Mouse (Mus musculus) c-Kit-positive CD71-positive TER-119-negative erythroid progenitor cells, embryonic 14.5 days (primary cell): ENCODE data around the gene Ccnf.

ENCODE experiments used
- DNase-seq: peaks from one replicate; pipeline ENCODE4 v3.0.0-alpha.2; 2013; ENCODE audit warnings: low read depth

The Ccnf gene

DNA sequence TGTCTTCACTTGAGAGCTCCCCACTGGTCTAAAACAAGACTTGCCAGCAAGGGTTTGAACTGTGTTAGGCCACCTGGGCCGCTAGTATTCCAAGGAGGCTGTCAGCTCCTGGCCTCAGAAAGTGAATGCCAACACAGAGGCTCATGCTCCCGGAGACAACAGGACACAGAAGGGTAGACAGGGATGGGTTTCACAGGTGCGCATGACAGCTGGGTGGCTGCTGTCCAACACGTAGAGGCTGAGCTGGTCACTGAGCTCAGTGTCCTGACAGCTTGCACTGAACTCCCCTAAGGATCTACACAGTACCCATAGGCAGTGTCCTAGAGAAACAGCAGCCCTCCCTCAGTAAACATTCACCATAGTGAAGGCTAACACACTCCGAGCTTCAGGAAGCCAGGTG is 27.8 kb downstream of the Ccnf start:
- no peak for DNase-seq

DNA sequence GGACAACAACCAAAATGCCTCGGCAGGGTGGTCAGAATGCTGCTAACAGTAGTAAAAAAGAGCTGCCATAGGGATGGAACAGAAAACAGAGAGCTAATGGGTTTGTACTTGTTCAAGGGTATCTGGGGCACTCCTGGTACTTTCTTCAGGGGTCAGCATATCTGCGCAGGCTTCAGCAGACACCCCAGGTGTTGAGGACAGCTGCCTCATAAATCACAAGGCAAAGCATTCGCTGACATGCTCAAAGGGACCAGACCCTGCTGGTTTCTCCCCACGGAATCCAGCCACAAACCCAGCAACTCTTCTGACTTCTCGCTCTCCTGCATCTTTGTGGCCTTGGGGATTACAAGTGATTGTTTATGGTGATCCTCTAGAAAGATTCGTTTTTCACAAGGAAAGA is 28.6 kb downstream of the Ccnf start:
- no peak for DNase-seq

- peak; percentile 92 for DNase-seq
These were observed 30.6 kb downstream of the Ccnf start, which contains the start of gene Tedc2 for GRCm38 (mm10) chr17:24220435-24221411. TSS of gene Tedc2 (minus strand) at chr17:24220851.

GRCm38 (mm10) chr17:24216836-24217235 is 34.4 kb downstream of the Ccnf start:
- DNase-seq: no peak

- no peak for DNase-seq
These were observed 38.1 kb downstream of the Ccnf start for GRCm38 (mm10) chr17:24213186-24213585.

DNA sequence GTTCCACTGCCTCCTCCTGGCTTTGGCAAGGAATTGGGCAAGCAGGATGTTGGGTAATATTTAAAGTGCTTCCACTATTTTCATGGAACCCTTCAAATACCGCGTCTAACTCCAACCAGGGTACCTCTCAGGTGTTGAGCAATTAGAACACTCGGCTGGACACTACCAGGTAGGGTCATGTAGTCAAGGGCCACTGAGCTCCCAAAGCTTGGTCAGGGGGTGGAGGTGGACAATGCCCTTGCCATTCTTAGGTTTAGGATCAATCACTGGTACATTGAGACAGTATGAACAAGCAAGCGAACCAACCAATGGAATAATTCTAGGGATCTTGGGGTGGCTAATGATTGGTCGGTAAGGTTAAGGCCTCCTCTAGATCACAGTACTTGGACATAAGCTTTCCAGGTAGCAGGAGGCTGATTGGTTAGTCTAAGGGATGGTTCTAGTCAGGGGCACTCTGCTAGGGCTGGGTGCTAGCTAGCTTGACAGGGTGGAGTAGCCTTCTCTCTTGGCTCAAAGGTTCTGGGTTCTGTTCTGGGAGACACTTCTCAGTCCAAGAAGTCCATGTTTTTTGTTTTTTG is 38.8 kb downstream of the Ccnf start:
- no peak for DNase-seq

DNA sequence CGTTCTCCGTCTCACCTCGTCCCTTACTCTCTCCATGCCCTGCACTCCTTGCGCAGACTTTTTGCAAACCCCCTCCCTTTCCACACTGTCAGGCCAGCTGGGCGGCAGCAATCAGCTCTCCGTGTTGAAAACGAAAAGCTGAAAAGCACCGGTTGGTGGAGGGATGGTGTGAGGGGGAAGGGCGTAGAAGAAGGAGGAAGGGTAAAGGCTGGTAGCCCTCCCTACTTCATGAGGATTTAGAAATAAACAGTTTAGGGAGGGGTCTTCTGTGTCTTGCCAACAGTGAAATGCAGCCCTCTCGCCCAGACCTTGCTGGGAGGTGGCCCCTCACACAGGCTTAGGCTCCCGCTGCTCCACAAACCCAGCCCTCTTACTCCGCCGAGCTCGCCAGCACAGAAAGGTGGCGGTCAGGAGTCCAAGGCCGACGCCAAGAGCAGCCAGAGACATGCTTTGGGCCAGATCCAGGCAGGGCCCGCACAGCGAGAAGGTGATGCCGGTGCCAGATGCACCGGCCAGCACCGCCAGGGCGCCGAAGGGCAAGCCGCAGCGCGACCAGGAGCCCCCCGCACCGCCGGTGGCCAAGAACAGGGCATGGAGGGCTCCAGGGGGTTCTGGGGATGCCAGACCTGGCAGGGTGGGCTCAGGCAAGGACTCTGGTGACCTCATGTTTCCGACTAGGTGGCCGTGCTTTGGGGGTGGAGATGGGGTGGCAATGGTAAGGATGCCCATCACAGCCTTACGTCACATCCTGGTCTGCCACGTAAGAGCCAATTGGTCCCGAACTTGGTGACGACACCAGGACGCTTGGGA is 39.4 kb downstream of the Ccnf start:
- no peak for DNase-seq

DNA sequence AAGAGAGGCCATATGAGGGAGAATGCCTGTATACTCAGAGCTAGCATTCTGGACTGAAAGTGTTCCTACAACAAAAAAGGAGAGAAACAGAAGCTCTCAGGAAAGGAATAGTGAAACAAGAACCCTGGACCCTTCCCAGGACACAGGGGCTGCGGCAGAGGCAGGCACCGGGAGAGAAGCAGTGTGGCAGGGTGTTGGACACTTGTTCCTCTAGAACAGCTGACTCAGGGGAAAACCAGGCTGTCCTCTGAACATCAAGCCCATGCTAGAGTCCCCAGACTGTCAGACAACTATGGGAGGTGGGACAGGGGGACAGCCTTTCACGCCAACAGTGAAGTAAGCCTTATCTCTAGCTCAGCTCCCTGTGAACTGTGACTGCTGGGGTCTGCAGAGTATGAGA is 40.7 kb downstream of the Ccnf start:
- no peak for DNase-seq

DNA sequence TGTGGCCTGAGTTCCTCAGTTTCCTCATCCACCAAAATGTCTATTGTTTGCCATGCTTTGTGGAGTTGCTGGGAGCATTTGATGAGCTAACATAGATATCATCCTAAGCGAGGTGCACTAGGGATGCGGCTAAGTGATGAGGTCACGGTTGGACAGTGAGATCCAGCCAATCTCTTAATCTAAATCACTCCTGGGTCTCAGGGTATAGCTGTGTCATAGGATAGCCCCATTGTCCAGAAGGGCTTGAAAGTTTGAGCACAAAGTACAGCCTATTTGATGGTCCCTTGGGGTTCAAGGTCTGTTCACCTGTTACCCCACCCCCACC is 41.4 kb downstream of the Ccnf start:
- no peak for DNase-seq

DNA sequence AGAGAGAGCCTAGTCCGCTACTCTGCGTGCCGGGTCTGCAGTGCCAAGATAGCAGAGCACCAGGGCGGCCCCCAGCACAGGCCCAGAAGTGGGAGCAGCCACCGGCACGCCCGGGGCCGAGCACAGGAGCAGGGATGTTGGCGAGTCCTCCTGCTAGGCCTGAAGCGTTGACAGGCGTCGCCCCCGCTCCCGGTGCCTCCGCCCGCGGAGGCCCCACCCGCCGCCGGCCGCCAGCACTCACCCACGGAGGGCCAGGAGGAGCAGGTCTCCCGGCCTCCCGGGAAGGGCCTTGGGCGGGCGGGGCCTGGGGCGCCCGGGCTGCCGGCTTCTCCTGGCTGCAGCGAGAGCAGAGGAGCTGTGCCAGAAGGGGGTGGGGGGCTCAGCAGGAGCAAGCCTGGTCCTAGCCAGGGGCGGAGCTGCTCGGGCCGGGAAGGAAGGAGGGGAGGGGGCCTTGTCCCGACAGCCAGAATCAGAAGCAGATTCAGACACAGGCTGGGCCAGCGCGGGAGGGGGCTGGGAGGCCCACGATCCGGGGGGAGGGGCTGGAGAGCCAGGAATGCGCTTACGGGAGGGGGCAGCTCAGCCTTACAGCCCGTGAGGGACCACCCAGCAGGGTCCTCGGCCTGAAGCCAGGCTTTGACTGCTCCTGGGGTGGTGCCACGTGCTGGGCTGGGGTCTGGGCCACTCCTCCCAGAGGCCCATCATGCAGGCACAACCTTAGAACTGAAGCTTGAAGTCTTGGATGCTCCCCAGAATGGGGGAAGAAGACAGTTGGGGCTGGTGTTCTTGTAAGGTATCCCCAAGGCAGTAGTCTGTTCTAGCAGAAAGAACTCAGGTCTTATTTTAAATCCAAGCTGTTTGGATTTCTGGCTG is 42.0 kb downstream of the Ccnf start, which contains the start of gene Ntn3:
TSS of gene Ntn3 (minus strand) at position 489 of the 873 bp plus-strand sequence.
- peak; percentile 85 for DNase-seq

DNA sequence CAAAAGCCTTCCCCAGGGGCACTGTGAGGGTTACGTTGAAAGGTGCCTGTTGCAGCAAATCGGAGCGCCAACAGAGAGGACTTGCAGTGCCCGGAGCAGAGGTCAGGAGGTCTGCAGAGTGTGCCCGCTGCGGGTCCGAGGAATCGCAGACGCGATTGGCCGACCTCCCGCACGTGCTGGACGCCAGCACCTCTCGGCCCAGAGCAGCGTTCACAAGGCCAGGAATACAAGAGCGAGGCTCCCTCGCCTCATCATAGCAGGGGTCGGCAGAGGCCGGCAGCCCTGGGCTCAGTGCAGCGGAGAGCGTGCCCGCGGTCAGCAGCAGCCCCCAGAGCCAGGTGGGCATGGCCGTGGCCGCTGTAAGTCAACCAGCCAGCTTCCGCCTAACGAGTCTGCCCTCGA is 42.6 kb downstream of the Ccnf start:
- no peak for DNase-seq

DNA sequence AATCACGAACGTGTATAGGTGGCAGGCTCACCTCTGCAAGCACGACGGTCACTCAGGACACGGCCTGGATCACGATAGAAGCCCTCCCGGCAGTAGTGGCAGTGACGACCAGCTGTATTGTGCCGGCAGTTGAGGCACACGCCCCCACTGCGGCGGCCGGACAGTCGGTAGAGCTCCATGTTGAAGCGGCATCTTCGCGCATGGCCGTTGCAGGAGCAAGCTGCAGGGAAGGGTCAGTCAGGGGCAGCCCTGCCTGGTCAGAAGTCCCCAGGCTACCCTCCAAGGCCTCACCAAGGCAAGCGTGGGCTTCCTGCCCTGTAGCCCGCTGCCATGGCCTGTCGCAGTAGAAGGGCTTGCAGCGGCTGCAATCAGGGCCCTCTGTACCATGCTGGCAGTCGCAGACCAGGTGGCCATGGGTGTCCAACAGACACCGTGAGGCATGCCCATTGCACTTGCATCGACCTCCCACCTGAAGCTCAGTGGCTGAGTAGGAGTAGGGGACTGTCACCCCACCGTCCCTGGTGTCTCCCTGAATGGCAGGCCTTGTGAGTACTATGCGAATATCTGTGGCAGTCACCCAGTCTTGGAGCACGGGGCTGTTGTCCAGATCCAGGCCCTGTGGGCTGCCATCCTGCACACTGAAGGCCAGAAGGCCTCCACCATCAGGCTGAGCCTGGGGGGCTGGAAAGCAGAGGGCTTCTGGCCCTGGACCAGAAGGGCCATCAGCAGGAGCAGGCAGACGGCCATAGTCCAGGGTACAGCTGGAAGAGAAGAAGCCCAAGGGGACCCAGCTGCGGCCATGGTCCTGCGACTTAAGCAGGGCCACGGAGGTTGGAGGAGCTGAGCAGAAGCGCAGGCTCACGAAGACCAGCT is 43.3 kb downstream of the Ccnf start:
- DNase-seq: no peak

DNA sequence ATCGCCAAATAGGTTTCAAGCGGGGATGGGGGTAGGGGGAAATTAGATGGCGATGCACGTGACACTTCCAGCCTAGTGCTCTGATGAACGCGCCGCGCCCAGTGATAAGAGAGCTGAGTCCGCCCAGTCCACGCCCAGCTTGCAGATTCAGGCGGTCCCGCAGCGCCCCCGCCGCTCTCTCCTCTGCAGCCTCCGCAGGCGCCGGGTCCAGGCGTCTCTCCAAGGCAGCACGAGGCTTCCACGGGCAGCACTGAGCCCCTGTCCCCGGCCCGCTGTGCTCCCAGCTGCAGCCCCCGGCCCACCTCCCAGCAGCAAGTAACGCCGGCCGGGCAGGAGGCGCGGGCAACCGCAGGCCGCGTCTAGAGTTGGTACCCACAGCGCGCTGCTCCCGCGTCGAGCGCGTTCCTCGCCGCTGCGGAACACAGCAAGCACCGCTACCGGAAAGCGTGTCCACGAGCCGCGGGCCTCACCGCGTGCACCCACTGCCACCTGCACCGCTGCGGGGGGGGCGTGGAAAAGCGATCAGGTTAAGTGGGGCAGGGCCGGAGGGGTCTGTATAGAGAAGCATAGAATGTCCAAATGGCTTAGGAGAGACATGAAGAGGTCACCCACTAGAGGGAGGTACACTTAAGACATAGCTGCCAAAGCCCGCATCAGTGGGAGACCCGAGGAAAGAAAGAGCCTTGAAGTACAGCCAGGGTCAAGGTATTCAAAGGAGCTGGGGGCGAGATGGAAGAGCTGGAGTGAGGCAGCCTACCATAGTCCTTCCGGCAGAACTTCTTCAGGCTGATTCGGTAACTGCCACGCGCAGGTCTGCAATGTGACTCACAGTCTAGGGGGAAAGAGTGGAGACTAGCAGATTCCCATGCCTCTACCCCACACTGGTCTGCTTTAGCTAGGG is 44.6 kb downstream of the Ccnf start:
- peak; percentile 74 for DNase-seq

GRCm38 (mm10) chr17:24205908-24206361 is 45.3 kb downstream of the Ccnf start:
- no peak for DNase-seq

- DNase-seq: peak; percentile 86
These were observed 45.9 kb downstream of the Ccnf start, which contains the start of gene Tbc1d24 for GRCm38 (mm10) chr17:24205284-24205888. TSS of gene Tbc1d24 (minus strand) at chr17:24205562.

DNA sequence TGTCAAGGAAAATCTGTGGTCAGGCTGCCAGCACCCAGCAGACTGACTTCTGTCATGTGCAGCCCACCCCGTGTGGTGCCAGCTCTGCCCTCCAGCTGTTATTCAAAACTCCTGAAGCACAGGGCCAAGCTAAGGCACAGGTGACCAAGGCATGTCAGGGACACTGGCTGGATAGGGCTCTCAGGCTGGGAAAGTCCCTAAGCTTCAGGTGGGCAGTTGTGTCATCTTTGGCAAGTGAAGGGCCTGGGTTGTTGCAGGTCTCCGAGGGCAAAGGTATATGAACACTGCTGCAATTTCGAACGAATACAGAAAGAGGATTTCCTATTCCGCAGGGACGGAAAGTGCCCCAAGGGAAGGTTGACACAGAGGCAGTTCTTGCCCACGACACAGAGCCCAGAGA is 46.4 kb downstream of the Ccnf start:
- no peak for DNase-seq

DNA sequence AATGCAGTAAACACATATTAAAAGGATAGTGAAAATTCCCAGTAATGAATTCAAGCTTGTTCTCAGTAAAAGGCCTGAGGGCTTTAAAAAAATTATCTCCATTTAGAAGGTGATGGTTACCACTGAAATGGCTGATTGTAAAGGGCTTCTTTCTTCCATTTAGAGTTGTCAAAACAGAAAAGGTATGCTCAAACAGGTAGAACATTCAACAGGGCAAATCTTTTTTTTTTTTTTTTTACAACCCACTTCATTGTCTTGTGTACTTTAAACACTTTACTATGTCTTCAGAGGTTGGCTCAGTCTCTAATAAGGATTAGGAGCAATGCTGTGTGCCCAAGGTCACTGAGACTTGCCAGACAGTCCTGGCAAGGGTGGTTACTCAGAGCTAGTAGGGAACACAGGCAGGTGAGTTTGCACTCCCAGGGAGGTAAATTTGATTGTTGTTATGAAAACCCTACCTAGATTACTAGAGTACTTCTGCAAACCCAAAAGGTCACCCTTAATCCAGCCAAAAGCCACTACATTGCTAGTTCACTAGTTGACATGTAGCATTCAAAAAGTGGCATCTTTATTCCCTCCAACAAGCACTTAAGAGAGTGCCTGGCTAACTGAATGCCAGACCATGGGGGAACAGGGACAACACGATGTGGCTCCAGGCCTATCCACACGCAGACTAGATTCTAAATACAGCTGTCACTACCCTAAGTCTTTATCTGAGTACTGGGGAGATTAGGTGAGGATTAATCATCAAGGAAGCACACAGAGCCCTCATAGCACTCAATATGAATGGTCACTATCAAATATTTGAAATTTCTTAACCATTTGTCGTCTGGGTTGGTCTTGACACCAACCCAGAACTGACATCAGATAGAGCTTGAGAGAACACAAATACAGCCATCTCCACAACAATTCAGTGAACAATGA is 47.4 kb downstream of the Ccnf start:
- no peak for DNase-seq

DNA sequence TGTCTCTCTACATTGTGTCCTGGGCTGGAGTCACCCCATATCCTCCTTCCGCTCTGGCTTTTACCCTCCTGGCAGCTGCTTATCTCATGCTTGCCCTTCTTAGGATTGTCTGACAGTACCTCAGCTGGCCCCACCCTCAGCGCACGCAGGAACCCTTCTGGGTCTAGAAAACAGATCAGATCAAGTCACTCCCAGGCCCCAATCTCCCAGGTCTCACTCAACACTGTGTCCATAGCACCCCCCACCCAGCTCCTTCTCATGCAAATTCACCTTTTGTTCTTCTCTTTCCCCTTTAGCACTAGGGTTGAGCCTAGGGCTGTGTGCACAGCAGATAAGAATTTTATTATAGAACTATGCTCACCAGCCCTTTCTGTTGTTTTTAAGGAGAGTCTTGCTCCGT is 48.2 kb downstream of the Ccnf start:
- peak; percentile 74 for DNase-seq
